Mouse (Mus musculus) brain, embryonic 14.5 days (tissue): ENCODE data around the gene Eif2a.

Source experiments
- CTCF ChIP-seq: fragments of 200-500 bp; IDR thresholded peaks from 2 replicates; pipeline ENCODE4 v1.5.1; 2012; ENCODE audit warnings: inconsistent platforms, mild to moderate bottlenecking, moderate library complexity, borderline replicate concordance; ENCODE audit not compliant: insufficient read depth, insufficient read length; ENCODE audit errors: extremely low read depth
- POLR2A ChIP-seq: fragments of 200-500 bp; IDR thresholded peaks from 2 replicates; pipeline ENCODE4 v1.6.1; 2012; ENCODE audit warnings: mild to moderate bottlenecking, inconsistent platforms, borderline replicate concordance; ENCODE audit not compliant: poor library complexity, insufficient read depth, insufficient read length, severe bottlenecking; ENCODE audit errors: extremely low read depth

DNA sequence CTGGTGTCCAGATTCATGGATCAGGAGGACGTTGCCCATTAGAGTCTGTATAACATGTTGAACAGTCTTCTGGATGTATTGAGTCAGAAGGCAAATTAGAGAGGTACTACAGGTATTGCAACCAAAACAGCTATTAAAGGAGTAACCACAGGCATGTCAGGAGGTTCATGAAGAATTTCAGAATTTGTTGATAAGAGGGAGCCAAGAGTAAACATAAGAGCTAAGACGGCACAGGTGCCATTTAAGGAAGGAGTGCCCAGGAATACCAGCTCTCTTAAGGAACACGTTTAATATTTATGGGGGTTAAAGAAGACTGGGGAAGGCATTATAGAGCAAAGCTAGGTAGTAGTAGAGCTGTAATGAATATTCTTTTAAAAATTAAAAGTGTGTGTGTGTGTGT is 12.9 kb upstream of the Eif2a start:
- TF ChIP-seq CTCF, result no peak
- TF ChIP-seq POLR2A, result no peak
